ENCODE assay signal across 9 mouse cellular contexts in the genomic region with DNA sequence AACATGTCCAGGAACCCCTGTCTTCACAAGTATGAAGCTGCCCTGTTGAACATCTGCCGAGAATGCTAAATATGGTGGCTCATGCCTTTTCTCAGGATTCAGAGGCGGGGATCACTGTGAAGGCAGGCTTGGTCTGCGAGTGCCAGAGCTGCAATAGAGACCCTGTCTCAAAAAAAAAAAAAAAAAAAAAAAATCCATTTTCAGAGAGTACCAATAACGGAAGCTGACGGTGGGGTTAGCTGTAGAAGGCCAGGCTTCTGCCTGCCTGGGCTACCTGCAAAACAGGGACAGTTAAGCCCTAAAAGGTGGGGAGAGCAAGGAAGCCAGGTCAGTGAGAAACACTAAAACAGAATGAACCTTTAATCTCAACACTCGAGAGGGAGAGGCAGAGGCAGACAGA. TPM values are rescaled to one million over a fixed set of nuclear protein-coding genes. Genes with fewer than 3 reads are reported as not detected.
DNase-seq lines count a peak whose midpoint lies in the region; ATAC-seq lines count a peak whose summit lies in the region.
"Had no signal": no experiment of that assay in that cellular context is flagged by ENCODE, and none has a peak within 500 bp of the region (broad histone marks: within the 10 kb centered on the region; RNA-seq: fewer than 3 reads in every experiment).

No protein-coding gene starts in this region.

- no peak overlapping the region for H3K27ac ChIP-seq in lung, embryonic 15.5 days
- no peak overlapping the region for H3K27ac ChIP-seq in embryonic facial prominence, embryonic 14.5 days (replicated peaks; ENCODE audit: low read depth, low read length)
- no peak overlapping the region; the same call in 1 of the 2 replicates for H3K27ac ChIP-seq in limb, embryonic 12.5 days
- no peak overlapping the region for H3K27ac ChIP-seq in neural tube, embryonic 15.5 days (replicated peaks)

- H3K36me3 ChIP-seq in lung, embryonic 15.5 days: peaks cover 30% of the 10 kb centered on the region
- peaks cover 31% of the 10 kb centered on the region for H3K36me3 ChIP-seq in embryonic facial prominence, embryonic 14.5 days (ENCODE audit: control insufficient read depth, insufficient read depth, low read length)
- H3K36me3 ChIP-seq in limb, embryonic 12.5 days: peaks cover 31% of the 10 kb centered on the region
- peaks cover 25% of the 10 kb centered on the region for H3K36me3 ChIP-seq in neural tube, embryonic 15.5 days

- H3K9ac ChIP-seq in lung, embryonic 15.5 days: no peak overlapping the region; the same call in 1 of the 2 replicates
- H3K9ac ChIP-seq in embryonic facial prominence, embryonic 14.5 days (ENCODE audit: low read depth, low read length): no peak overlapping the region
- no peak overlapping the region for H3K9ac ChIP-seq in limb, embryonic 12.5 days (replicated peaks)
- no peak overlapping the region for H3K9ac ChIP-seq in neural tube, embryonic 15.5 days (replicated peaks)

- ATAC-seq in lung, embryonic 15.5 days (ENCODE audit: borderline replicate concordance, extremely low read depth, low FRiP score, low TSS enrichment): no peak
- no peak for ATAC-seq in embryonic facial prominence, embryonic 14.5 days (ENCODE audit: low read depth)
- no peak for ATAC-seq in limb, embryonic 12.5 days (ENCODE audit: insufficient number of reproducible peaks, insufficient read depth, low FRiP score, low TSS enrichment, low read depth)
- no peak for ATAC-seq in neural tube, embryonic 15.5 days (ENCODE audit: low FRiP score)

- WGBS in lung, embryonic 15.5 days: 87% methylated on average over 6 of the region's 6 CpGs
- 88% methylated on average over 6 of the region's 6 CpGs for WGBS in embryonic facial prominence, embryonic 14.5 days
- WGBS in limb, embryonic 12.5 days: 93% methylated on average over 6 of the region's 6 CpGs
- WGBS in neural tube, embryonic 15.5 days: 85% methylated on average over 6 of the region's 6 CpGs

- H3K4me2 ChIP-seq in lung, embryonic 15.5 days: peak overlapping the region; percentile 51
- H3K4me2 ChIP-seq in embryonic facial prominence, embryonic 14.5 days (ENCODE audit: low read depth, low read length): peak overlapping the region; percentile 60
- H3K4me2 ChIP-seq in limb, embryonic 12.5 days: peak overlapping the region; percentile 54
- H3K4me2 ChIP-seq in neural tube, embryonic 15.5 days: peak overlapping the region; percentile 67

- DNase-seq in lung, postnatal 14 days: no peak
- DNase-seq in embryonic facial prominence, embryonic 14.5 days (ENCODE audit: low spot score): no peak
- no peak for DNase-seq in layer of hippocampus, adult 8-10 months (ENCODE audit: low spot score in 2 of 2)
- DNase-seq in urinary bladder, postnatal 10 days (ENCODE audit: low spot score): no peak
- DNase-seq in T-cell, adult 2 months (ENCODE audit: low spot score): no peak

- peak overlapping the region; percentile 78 for H3K4me3 ChIP-seq in lung, embryonic 15.5 days
- peak overlapping the region; percentile 80 for H3K4me3 ChIP-seq in embryonic facial prominence, embryonic 14.5 days (ENCODE audit: low read depth, low read length)
- H3K4me3 ChIP-seq in limb, embryonic 12.5 days (replicated peaks): peak overlapping the region; percentile 88
- H3K4me3 ChIP-seq in neural tube, embryonic 15.5 days (replicated peaks): peak overlapping the region; percentile 87

- peaks cover 19% of the 10 kb centered on the region for H3K4me1 ChIP-seq in lung, embryonic 15.5 days
- H3K4me1 ChIP-seq in embryonic facial prominence, embryonic 14.5 days (ENCODE audit: control insufficient read depth, insufficient read depth, low read length): peaks cover 6% of the 10 kb centered on the region; the same call in 1 of the 2 replicates
- H3K4me1 ChIP-seq in limb, embryonic 12.5 days (replicated peaks): peaks cover 9% of the 10 kb centered on the region
- H3K4me1 ChIP-seq in neural tube, embryonic 15.5 days: peaks cover 38% of the 10 kb centered on the region

- H3K9me3 ChIP-seq in lung, embryonic 15.5 days: no peaks in the 10 kb centered on the region
- no peaks in the 10 kb centered on the region for H3K9me3 ChIP-seq in embryonic facial prominence, embryonic 14.5 days (ENCODE audit: control insufficient read depth, low read length)
- no peaks in the 10 kb centered on the region for H3K9me3 ChIP-seq in limb, embryonic 12.5 days
- H3K9me3 ChIP-seq in neural tube, embryonic 15.5 days (replicated peaks): no peaks in the 10 kb centered on the region

- no peaks in the 10 kb centered on the region for H3K27me3 ChIP-seq in lung, embryonic 15.5 days
- no peaks in the 10 kb centered on the region for H3K27me3 ChIP-seq in embryonic facial prominence, embryonic 14.5 days (replicated peaks; ENCODE audit: control insufficient read depth, insufficient read depth, low read length)
- H3K27me3 ChIP-seq in limb, embryonic 12.5 days: no peaks in the 10 kb centered on the region
- no peaks in the 10 kb centered on the region for H3K27me3 ChIP-seq in neural tube, embryonic 15.5 days (replicated peaks)

RNA-seq across cellular contexts. Expression of gene Rps7, which starts 0.8 kb away (rescaled TPM):
- polyA plus RNA-seq in lung, embryonic 15.5 days (2015; fragmentation: Nextera tagmentation; extraction: Ambion mirVana): 664 and 702 TPM in 2 replicates
- polyA plus RNA-seq in embryonic facial prominence, embryonic 14.5 days (2014; fragmentation: Nextera tagmentation; extraction: Ambion mirVana): 941 and 979 TPM in 2 replicates
- 752 and 847 TPM in 2 replicates for polyA plus RNA-seq in limb, embryonic 12.5 days (2016; fragmentation: Nextera tagmentation; extraction: Ambion mirVana)
- polyA plus RNA-seq in neural tube, embryonic 15.5 days (2015; fragmentation: Nextera tagmentation; extraction: Ambion mirVana): 417 and 491 TPM in 2 replicates
- total RNA-seq in layer of hippocampus, adult 8-10 months (2022): 100 to 1,000 TPM; 245 to 375 (median 299) TPM

RNA-seq across cellular contexts. Expression of gene Rnaseh1, which starts 12.9 kb away (rescaled TPM):
- polyA plus RNA-seq in lung, embryonic 15.5 days (2015; fragmentation: Nextera tagmentation; extraction: Ambion mirVana): 30.7 and 34.5 TPM in 2 replicates
- polyA plus RNA-seq in embryonic facial prominence, embryonic 14.5 days (2014; fragmentation: Nextera tagmentation; extraction: Ambion mirVana): 24.0 and 24.2 TPM in 2 replicates
- polyA plus RNA-seq in limb, embryonic 12.5 days (2016; fragmentation: Nextera tagmentation; extraction: Ambion mirVana): 32.7 and 33.7 TPM in 2 replicates
- polyA plus RNA-seq in neural tube, embryonic 15.5 days (2015; fragmentation: Nextera tagmentation; extraction: Ambion mirVana): 21.0 and 25.1 TPM in 2 replicates
- 10 to 100 TPM; 13.4 to 16.3 (median 14.5) TPM for total RNA-seq in layer of hippocampus, adult 8-10 months (2022)

RNA-seq across cellular contexts. Expression of gene Colec11, which starts 13.4 kb away (rescaled TPM):
- polyA plus RNA-seq in lung, embryonic 15.5 days (2015; fragmentation: Nextera tagmentation; extraction: Ambion mirVana): 2.7 and 3.3 TPM in 2 replicates
- polyA plus RNA-seq in embryonic facial prominence, embryonic 14.5 days (2014; fragmentation: Nextera tagmentation; extraction: Ambion mirVana): 0.56 and 0.78 TPM in 2 replicates
- polyA plus RNA-seq in limb, embryonic 12.5 days (2016; fragmentation: Nextera tagmentation; extraction: Ambion mirVana): not detected in 2 replicates
- polyA plus RNA-seq in neural tube, embryonic 15.5 days (2015; fragmentation: Nextera tagmentation; extraction: Ambion mirVana): 1.1 and 1.4 TPM in 2 replicates
- total RNA-seq in layer of hippocampus, adult 8-10 months (2022): under 1 TPM; 0.55 to 0.85 (median 0.62) TPM

RNA-seq across cellular contexts. Expression of gene Adi1, which starts 38.5 kb away (rescaled TPM):
- polyA plus RNA-seq in lung, embryonic 15.5 days (2015; fragmentation: Nextera tagmentation; extraction: Ambion mirVana): 87.9 and 88.1 TPM in 2 replicates
- 57.5 and 60.8 TPM in 2 replicates for polyA plus RNA-seq in embryonic facial prominence, embryonic 14.5 days (2014; fragmentation: Nextera tagmentation; extraction: Ambion mirVana)
- 66.1 and 68.9 TPM in 2 replicates for polyA plus RNA-seq in limb, embryonic 12.5 days (2016; fragmentation: Nextera tagmentation; extraction: Ambion mirVana)
- 27.0 and 42.0 TPM in 2 replicates for polyA plus RNA-seq in neural tube, embryonic 15.5 days (2015; fragmentation: Nextera tagmentation; extraction: Ambion mirVana)
- total RNA-seq in layer of hippocampus, adult 8-10 months (2022): 10 to 100 TPM; 41.6 to 48.1 (median 43.4) TPM

RNA-seq across cellular contexts. Expression of gene Allc, which starts 54.2 kb away (rescaled TPM):
- 0.10 TPM in 1 of 2 replicates, not detected in the other for polyA plus RNA-seq in lung, embryonic 15.5 days (2015; fragmentation: Nextera tagmentation; extraction: Ambion mirVana)
- not detected in 2 replicates for polyA plus RNA-seq in embryonic facial prominence, embryonic 14.5 days (2014; fragmentation: Nextera tagmentation; extraction: Ambion mirVana)
- not detected in 2 replicates for polyA plus RNA-seq in limb, embryonic 12.5 days (2016; fragmentation: Nextera tagmentation; extraction: Ambion mirVana)
- polyA plus RNA-seq in neural tube, embryonic 15.5 days (2015; fragmentation: Nextera tagmentation; extraction: Ambion mirVana): 0.14 TPM in 1 of 2 replicates, not detected in the other
- total RNA-seq in layer of hippocampus, adult 8-10 months (2022): under 1 TPM in 3 of 4 experiments, not detected in 1; 0.23 to 0.45 (median 0.36) TPM
- total RNA-seq: granulocyte monocyte progenitor cell, adult 5-6 weeks had no signal
